Mouse (Mus musculus): ENCODE results near the gene Crim1. TPM values are rescaled to one million over a fixed set of nuclear protein-coding genes. Genes with fewer than 3 reads are reported as not detected.
A peak's percentile ranks its signal among the peaks of the same experiment; 100 is the strongest.

Gene Crim1
- total and polyA plus RNA-seq, 3 experiments = 14.1 to 72.8 (median 21.9) TPM

GRCm38 (mm10) chr17:78373174-78373573 lies 173.1 kb downstream of the Crim1 start:
- in situ Hi-C loops (cut with MboI; ENCODE audit: low pct_ligation_motif_present, low pct_unique_long_range_greater_than_20kb, low sequenced_read_pairs) = no loop called here
- Histone ChIP-seq H3K4me2 (ENCODE audit: insufficient read depth, low read depth, poor library complexity, severe bottlenecking) (peak overlapping the region; percentile 69), H3K27ac (ENCODE audit: insufficient read depth, low read depth) (peak overlapping the region; percentile 92), H3K4me1 (ENCODE audit: control insufficient read depth in 1 of 2, insufficient read depth in 2 of 2) (peaks cover 13 to 39% of the 10 kb centered on the region in 2 experiments), H3K9me3 (replicated peaks; ENCODE audit: low read length) (no peaks in the 10 kb centered on the region), H3K4me3 (replicated peaks in 1 of 3; ENCODE audit: low read depth in 2 of 3, low read length in 2 of 3, poor library complexity in 1 of 3) (peak overlapping the region in 1 of 3 experiments; percentile 19), H3K9ac (ENCODE audit: insufficient read depth, low read depth) (no peak overlapping the region), H3K79me2 (replicated peaks; ENCODE audit: control insufficient read depth, extremely low read depth, insufficient read depth, poor library complexity, severe bottlenecking) (no peaks in the 10 kb centered on the region), H3K36me3 (replicated peaks in 1 of 2; ENCODE audit: control insufficient read depth in 1 of 2, insufficient read depth in 1 of 2, low read length in 1 of 2) (peaks cover 45 to 76% of the 10 kb centered on the region in 2 experiments), H3K27me3 (replicated peaks) (no peaks in the 10 kb centered on the region)
- TF ChIP-seq IRF4 (IDR thresholded peaks at IDR 0.05; ENCODE audit: low read depth, low read length) (peak; percentile 60; the same call in 1 of the 2 replicates), JUN (IDR thresholded peaks at IDR 0.05; ENCODE audit: insufficient read depth, low read depth, low read length) (no peak), EP300 (IDR thresholded peaks at IDR 0.05; ENCODE audit: low read length) (peak; percentile 39), CHD2 (IDR thresholded peaks at IDR 0.05; ENCODE audit: low read length) (0 out of 2 replicates have a peak, but pooled peaks have one; percentile 24)
- no peak for DNase-seq (ENCODE audit: extremely low read depth)
- dilution Hi-C loops (cut with MboI; ENCODE audit: extremely low pct_ligation_motif_present, extremely low pct_unique_long_range_greater_than_20kb, low sequenced_read_pairs) = no loop called here

DNA sequence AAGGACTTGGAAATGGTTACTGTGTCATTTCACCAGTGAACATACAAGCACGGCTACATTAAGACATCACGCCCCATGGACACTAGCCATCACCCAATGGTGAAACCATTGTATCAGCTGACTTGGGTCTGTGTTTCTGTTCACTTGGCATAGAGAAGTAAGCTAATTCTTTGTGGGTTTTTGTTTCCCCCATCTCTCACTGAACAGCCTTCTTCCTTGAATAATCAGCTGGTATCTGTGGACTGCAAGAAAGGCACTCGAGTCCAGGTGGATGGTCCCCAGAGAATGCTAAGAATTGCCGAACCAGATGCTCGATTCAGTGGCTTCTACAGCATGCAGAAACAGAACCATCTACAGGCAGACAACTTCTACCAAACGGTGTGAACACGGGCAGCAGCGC lies 173.8 kb downstream of the Crim1 start:
- peak overlapping the region; percentile 92 for H3K27ac ChIP-seq (ENCODE audit: insufficient read depth, low read depth)
- DNase-seq (ENCODE audit: extremely low read depth) = peak; percentile 76
- no peaks in the 10 kb centered on the region for H3K79me2 ChIP-seq (replicated peaks; ENCODE audit: control insufficient read depth, extremely low read depth, insufficient read depth, poor library complexity, severe bottlenecking)
- in situ Hi-C loops (cut with MboI; ENCODE audit: low pct_ligation_motif_present, low pct_unique_long_range_greater_than_20kb, low sequenced_read_pairs) (no loop called here), dilution Hi-C loops (cut with MboI; ENCODE audit: extremely low pct_ligation_motif_present, extremely low pct_unique_long_range_greater_than_20kb, low sequenced_read_pairs) (no loop called here)
- H3K27me3 ChIP-seq (replicated peaks) = no peaks in the 10 kb centered on the region
- no peaks in the 10 kb centered on the region for H3K9me3 ChIP-seq (replicated peaks; ENCODE audit: low read length)
- peak overlapping the region; percentile 6; the same call in 1 of the 2 replicates for H3K9ac ChIP-seq (ENCODE audit: insufficient read depth, low read depth)
- peaks cover 44 to 76% of the 10 kb centered on the region in 2 experiments for H3K36me3 ChIP-seq (replicated peaks in 1 of 2; ENCODE audit: control insufficient read depth in 1 of 2, insufficient read depth in 1 of 2, low read length in 1 of 2)
- peaks cover 13 to 39% of the 10 kb centered on the region in 2 experiments for H3K4me1 ChIP-seq (ENCODE audit: control insufficient read depth in 1 of 2, insufficient read depth in 2 of 2)
- H3K4me3 ChIP-seq (replicated peaks in 1 of 3; ENCODE audit: low read depth in 2 of 3, low read length in 2 of 3, poor library complexity in 1 of 3) = no peak overlapping the region
- H3K4me2 ChIP-seq (ENCODE audit: insufficient read depth, low read depth, poor library complexity, severe bottlenecking) = peak overlapping the region; percentile 69
- TF ChIP-seq E2F4 (IDR thresholded peaks at IDR 0.05; ENCODE audit: insufficient replicate concordance, low read depth, low read length) (no peak), ZMIZ1 (IDR thresholded peaks at IDR 0.05; ENCODE audit: low read depth, low read length) (no peak), POLR2AphosphoS2 (IDR thresholded peaks at IDR 0.05; ENCODE audit: low read depth, low read length) (no peak), SIN3A (IDR thresholded peaks at IDR 0.05; ENCODE audit: low read length) (peak; percentile 85), GABPA (IDR thresholded peaks at IDR 0.05; ENCODE audit: insufficient replicate concordance, low read depth, low read length) (no peak), TBP (conservative IDR thresholded peaks at IDR 0.05; ENCODE audit: low read depth, low read length) (peak; percentile 55; the same call in 1 of the 2 replicates), MXI1 (IDR thresholded peaks at IDR 0.05; ENCODE audit: low read depth, low read length) (no peak; the same call in 1 of the 2 replicates), CTCF (conservative IDR thresholded peaks at IDR 0.05 in 1 of 2, IDR thresholded peaks at IDR 0.05 in 1 of 2; ENCODE audit: low read depth in 2 of 2, low read length in 2 of 2) (no peak), MAX (IDR thresholded peaks at IDR 0.05; ENCODE audit: low read length) (peak; percentile 43; the same call in 1 of the 2 replicates), BHLHE40 (IDR thresholded peaks at IDR 0.05; ENCODE audit: low read depth, low read length) (no peak; the same call in 1 of the 2 replicates), JUND (conservative IDR thresholded peaks at IDR 0.05; ENCODE audit: low read depth, low read length) (no peak), MAZ (IDR thresholded peaks at IDR 0.05; ENCODE audit: low read depth, low read length) (no peak), CHD1 (IDR thresholded peaks at IDR 0.05; ENCODE audit: low read depth, low read length) (no peak), MEF2A (IDR thresholded peaks at IDR 0.05; ENCODE audit: borderline replicate concordance, low read depth, low read length) (no peak), ETS1 (conservative IDR thresholded peaks at IDR 0.05; ENCODE audit: low read depth, low read length) (peak; percentile 95), KAT2A (IDR thresholded peaks at IDR 0.05; ENCODE audit: insufficient replicate concordance, low read length) (0 out of 2 replicates have a peak, but pooled peaks have one; percentile 15), CHD2 (IDR thresholded peaks at IDR 0.05; ENCODE audit: low read length) (no peak), MYC (IDR thresholded peaks at IDR 0.05; ENCODE audit: low read depth, low read length) (peak; percentile 53; the same call in 1 of the 2 replicates), USF2 (conservative IDR thresholded peaks at IDR 0.05; ENCODE audit: low read depth, low read length) (0 out of 2 replicates have a peak, but pooled peaks have one; percentile 14), NRF1 (IDR thresholded peaks at IDR 0.05; ENCODE audit: low read depth, low read length) (no peak), IRF4 (IDR thresholded peaks at IDR 0.05; ENCODE audit: low read depth, low read length) (peak; percentile 61), RAD21 (IDR thresholded peaks at IDR 0.05; ENCODE audit: low read depth, low read length) (peak; percentile 10), USF1 (IDR thresholded peaks at IDR 0.05; ENCODE audit: low read depth, low read length) (peak; percentile 4; the same call in 1 of the 2 replicates), EP300 (IDR thresholded peaks at IDR 0.05; ENCODE audit: low read length) (peak; percentile 74), PAX5 (IDR thresholded peaks at IDR 0.05; ENCODE audit: low read length) (no peak), ZKSCAN1 (IDR thresholded peaks at IDR 0.05; ENCODE audit: borderline replicate concordance, low read depth, low read length) (no peak), ELF1 (IDR thresholded peaks at IDR 0.05; ENCODE audit: low read depth, low read length) (0 out of 2 replicates have a peak, but pooled peaks have one; percentile 9), POLR2A (IDR thresholded peaks at IDR 0.05; ENCODE audit: low read depth, low read length) (no peak), JUN (IDR thresholded peaks at IDR 0.05; ENCODE audit: insufficient read depth, low read depth, low read length) (no peak), ZC3H11A (IDR thresholded peaks at IDR 0.05; ENCODE audit: low read depth, low read length) (no peak), SMC3 (IDR thresholded peaks at IDR 0.05; ENCODE audit: low read depth, low read length) (peak; percentile 28), RCOR1 (conservative IDR thresholded peaks at IDR 0.05; ENCODE audit: low read depth, low read length) (no peak)

Data from CH12.LX (cell line).